Mouse (Mus musculus) B cell, adult 67 days (primary cell): ENCODE measurements around the gene Gm14419. TPM values are rescaled to one million over a fixed set of nuclear protein-coding genes. Genes with fewer than 3 reads are reported as not detected.

ENCODE experiments used
- total RNA-seq, 2 experiments: library from RNA; stranded (reverse); gene quantifications; 4 replicates each; pipeline ENCODE4 v1.2.4; 2023

The Gm14419 gene
- total RNA-seq = 1 to 10 TPM; 2.4 to 7.1 TPM

GRCm38 (mm10) chr2:177000656-177001055 lies at the start of gene Gm14419:
Gm14419 (plus strand) TSS chr2:177000956.

Other genes starting within 250 kb of the Gm14419 start
- gene Gm14295, start 202.3 kb upstream of the Gm14419 start, total RNA-seq = 1 to 10 TPM; 2.6 to 5.9 TPM
- not detected for gene Gm14408, start 169.8 kb upstream of the Gm14419 start, total RNA-seq
- gene Gm14296, start 73.1 kb upstream of the Gm14419 start, total RNA-seq = 1 to 10 TPM in 1 of 2 experiments, under 1 TPM in 1; 0.56 to 1.6 TPM
- gene Gm14401, start 73.4 kb downstream of the Gm14419 start, total RNA-seq = not detected
- 1 to 10 TPM; 5.9 to 7.8 TPM for gene Gm14410, start 205.5 kb downstream of the Gm14419 start, total RNA-seq